Mouse (Mus musculus): Measurements from ENCODE around the gene Zcchc2. TPM values are rescaled to one million over a fixed set of nuclear protein-coding genes. Genes with fewer than 3 reads are reported as not detected.

Gene Zcchc2
- 1.7 and 1.8 TPM in 2 replicates for polyA plus RNA-seq (2016; fragmentation: Nextera tagmentation; extraction: Ambion mirVana)

- under 1% methylated on average over 64 of the region's 83 CpGs for WGBS
- Histone ChIP-seq H3K9me3 (no peaks in the 10 kb centered on the region), H3K9ac (replicated peaks) (peak within 1 kb of the TSS; percentile 79), H3K4me1 (replicated peaks) (peaks cover 26% of the 10 kb centered on the region), H3K27ac (peak within 1 kb of the TSS; percentile 93), H3K27me3 (no peaks in the 10 kb centered on the region; the same call in 1 of the 2 replicates), H3K36me3 (no peaks in the 10 kb centered on the region), H3K4me3 (replicated peaks) (peak within 1 kb of the TSS; percentile 73), H3K4me2 (peak within 1 kb of the TSS; percentile 99)
- peak; percentile 93 for ATAC-seq (ENCODE audit: insufficient number of reproducible peaks, insufficient read depth, low FRiP score, low TSS enrichment, low read depth)
These were observed at the start of gene Zcchc2 for GRCm38 (mm10) chr1:105990138-105990821. Gene Zcchc2 (plus strand): TSS chr1:105990406.

- Histone ChIP-seq H3K9ac (replicated peaks) (no peak overlapping the region), H3K27me3 (no peaks in the 10 kb centered on the region), H3K27ac (no peak overlapping the region), H3K4me1 (replicated peaks) (peaks cover 20% of the 10 kb centered on the region), H3K4me2 (no peak overlapping the region), H3K9me3 (no peaks in the 10 kb centered on the region), H3K4me3 (replicated peaks) (no peak overlapping the region), H3K36me3 (no peaks in the 10 kb centered on the region)
- no peak for ATAC-seq (ENCODE audit: insufficient number of reproducible peaks, insufficient read depth, low FRiP score, low TSS enrichment, low read depth)
- 73% methylated on average over 10 of the region's 10 CpGs for WGBS
These were observed 45.2 kb upstream of the Zcchc2 start for GRCm38 (mm10) chr1:105944927-105945580.

DNA sequence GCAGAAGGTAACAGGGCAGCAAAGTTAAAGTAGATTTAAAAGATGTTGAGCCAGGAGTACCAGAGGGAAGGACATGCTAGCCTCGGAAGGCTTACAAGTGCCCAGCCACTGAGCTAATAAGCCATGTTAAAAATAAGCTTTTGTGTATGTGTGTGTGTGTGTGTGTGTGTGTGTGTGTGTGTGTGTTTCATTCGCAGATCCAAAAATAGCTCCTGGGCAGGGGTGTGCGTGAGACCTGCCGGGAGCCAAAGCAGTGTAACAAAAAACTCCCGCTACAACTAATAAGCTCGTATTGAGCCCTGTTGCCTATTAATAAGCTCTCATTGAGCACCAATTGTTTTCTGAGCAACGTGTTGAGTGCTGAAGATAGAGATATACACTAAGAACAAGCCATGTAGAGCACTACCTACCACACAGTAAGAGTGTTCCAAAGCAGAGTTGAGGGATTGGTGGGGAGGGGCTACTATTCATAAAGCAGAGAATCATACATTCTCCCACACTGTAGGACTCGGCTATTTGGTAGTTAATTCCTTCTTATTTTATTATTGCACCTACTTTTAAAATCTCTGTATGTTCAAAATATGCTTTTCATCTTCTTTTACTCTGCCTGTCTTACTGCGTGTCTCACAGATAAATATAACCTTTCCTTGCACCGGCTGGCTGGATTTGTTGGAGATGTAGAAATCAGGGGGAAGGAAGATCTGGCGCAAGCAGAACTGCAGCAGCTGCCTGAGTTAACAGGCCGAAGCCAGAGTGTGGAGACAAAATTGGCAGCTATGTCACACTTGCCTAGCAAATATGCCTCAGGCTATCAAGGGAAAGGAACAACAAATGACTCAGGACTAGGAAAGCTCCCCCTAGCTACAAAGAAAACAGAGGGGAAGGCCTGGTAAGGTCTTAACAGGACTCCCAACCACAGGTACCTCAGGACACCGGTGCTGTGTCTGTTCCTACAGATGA, 43.3 kb upstream of the Zcchc2 start:
- H3K9ac ChIP-seq (replicated peaks), result no peak overlapping the region
- WGBS, result 63% methylated on average over 13 of the region's 13 CpGs

DNA sequence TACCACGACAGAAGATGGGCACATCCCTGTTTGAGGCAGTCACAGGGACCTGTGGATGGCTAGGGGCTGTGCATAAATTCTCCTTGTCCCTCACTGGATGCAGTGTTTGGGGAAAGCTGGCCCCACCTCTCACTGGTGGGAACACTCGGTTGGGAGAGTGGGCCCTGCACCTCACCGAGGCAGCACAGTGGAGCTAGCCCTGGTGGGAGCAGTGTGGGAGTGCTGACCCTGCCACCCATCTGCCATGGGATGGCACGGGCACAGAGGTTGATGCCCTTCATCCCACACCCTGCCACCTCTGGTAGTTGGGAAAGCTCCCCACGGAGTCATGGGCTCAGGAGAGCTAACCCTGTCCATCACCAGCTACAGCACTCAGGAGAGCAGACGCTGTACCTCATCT, 41.9 kb upstream of the Zcchc2 start:
- H3K9ac ChIP-seq (replicated peaks), result no peak overlapping the region
- WGBS, result 87% methylated on average over 6 of the region's 6 CpGs
- no peaks in the 10 kb centered on the region for H3K9me3 ChIP-seq
- H3K4me3 ChIP-seq (replicated peaks), result no peak overlapping the region
- no peak overlapping the region for H3K4me2 ChIP-seq
- no peaks in the 10 kb centered on the region for H3K27me3 ChIP-seq
- peak; percentile 35; the same call in 1 of the 2 replicates for ATAC-seq (ENCODE audit: insufficient number of reproducible peaks, insufficient read depth, low FRiP score, low TSS enrichment, low read depth)
- H3K36me3 ChIP-seq, result no peaks in the 10 kb centered on the region
- peaks cover 20% of the 10 kb centered on the region for H3K4me1 ChIP-seq (replicated peaks)
- H3K27ac ChIP-seq, result no peak overlapping the region

More for the DNA sequence above, 43.3 kb upstream of the Zcchc2 start:
- Histone ChIP-seq H3K27me3 (no peaks in the 10 kb centered on the region), H3K27ac (no peak overlapping the region), H3K4me3 (replicated peaks) (no peak overlapping the region), H3K9me3 (no peaks in the 10 kb centered on the region), H3K4me2 (no peak overlapping the region), H3K4me1 (replicated peaks) (peaks cover 20% of the 10 kb centered on the region), H3K36me3 (no peaks in the 10 kb centered on the region)
- ATAC-seq (ENCODE audit: insufficient number of reproducible peaks, insufficient read depth, low FRiP score, low TSS enrichment, low read depth), result no peak

GRCm38 (mm10) chr1:105953588-105953987, 36.6 kb upstream of the Zcchc2 start:
- Histone ChIP-seq H3K4me1 (replicated peaks) (no peaks in the 10 kb centered on the region), H3K4me3 (replicated peaks) (no peak overlapping the region), H3K9ac (replicated peaks) (no peak overlapping the region), H3K36me3 (no peaks in the 10 kb centered on the region), H3K4me2 (no peak overlapping the region), H3K27ac (no peak overlapping the region), H3K27me3 (no peaks in the 10 kb centered on the region), H3K9me3 (0 out of 2 replicates have a peak, but pooled peaks cover 7% of the 10 kb centered on the region)
- 75% methylated on average over 2 of the region's 2 CpGs for WGBS
- no peak for ATAC-seq (ENCODE audit: insufficient number of reproducible peaks, insufficient read depth, low FRiP score, low TSS enrichment, low read depth)

GRCm38 (mm10) chr1:105954047-105954446, 36.2 kb upstream of the Zcchc2 start:
- Histone ChIP-seq H3K9ac (replicated peaks) (no peak overlapping the region), H3K27me3 (no peaks in the 10 kb centered on the region), H3K4me1 (replicated peaks) (no peaks in the 10 kb centered on the region), H3K4me3 (replicated peaks) (no peak overlapping the region), H3K9me3 (0 out of 2 replicates have a peak, but pooled peaks cover 7% of the 10 kb centered on the region), H3K36me3 (no peaks in the 10 kb centered on the region), H3K27ac (no peak overlapping the region), H3K4me2 (no peak overlapping the region)
- no peak for ATAC-seq (ENCODE audit: insufficient number of reproducible peaks, insufficient read depth, low FRiP score, low TSS enrichment, low read depth)

- Histone ChIP-seq H3K4me1 (replicated peaks) (no peaks in the 10 kb centered on the region), H3K4me3 (replicated peaks) (no peak overlapping the region), H3K27ac (no peak overlapping the region), H3K9ac (replicated peaks) (no peak overlapping the region), H3K4me2 (no peak overlapping the region), H3K9me3 (0 out of 2 replicates have a peak, but pooled peaks cover 7% of the 10 kb centered on the region), H3K27me3 (no peaks in the 10 kb centered on the region), H3K36me3 (no peaks in the 10 kb centered on the region)
- no peak for ATAC-seq (ENCODE audit: insufficient number of reproducible peaks, insufficient read depth, low FRiP score, low TSS enrichment, low read depth)
- WGBS, result 83% methylated on average over 5 of the region's 5 CpGs
These were observed 34.1 kb upstream of the Zcchc2 start for GRCm38 (mm10) chr1:105956057-105956456.

- ATAC-seq (ENCODE audit: insufficient number of reproducible peaks, insufficient read depth, low FRiP score, low TSS enrichment, low read depth), result no peak
- Histone ChIP-seq H3K27ac (no peak overlapping the region), H3K4me3 (replicated peaks) (no peak overlapping the region), H3K9ac (replicated peaks) (no peak overlapping the region), H3K36me3 (no peaks in the 10 kb centered on the region), H3K4me1 (replicated peaks) (no peaks in the 10 kb centered on the region), H3K4me2 (no peak overlapping the region), H3K9me3 (no peaks in the 10 kb centered on the region), H3K27me3 (no peaks in the 10 kb centered on the region)
- 63% methylated on average over 4 of the region's 4 CpGs for WGBS
These were observed 28.7 kb upstream of the Zcchc2 start for GRCm38 (mm10) chr1:105961472-105961871.

DNA sequence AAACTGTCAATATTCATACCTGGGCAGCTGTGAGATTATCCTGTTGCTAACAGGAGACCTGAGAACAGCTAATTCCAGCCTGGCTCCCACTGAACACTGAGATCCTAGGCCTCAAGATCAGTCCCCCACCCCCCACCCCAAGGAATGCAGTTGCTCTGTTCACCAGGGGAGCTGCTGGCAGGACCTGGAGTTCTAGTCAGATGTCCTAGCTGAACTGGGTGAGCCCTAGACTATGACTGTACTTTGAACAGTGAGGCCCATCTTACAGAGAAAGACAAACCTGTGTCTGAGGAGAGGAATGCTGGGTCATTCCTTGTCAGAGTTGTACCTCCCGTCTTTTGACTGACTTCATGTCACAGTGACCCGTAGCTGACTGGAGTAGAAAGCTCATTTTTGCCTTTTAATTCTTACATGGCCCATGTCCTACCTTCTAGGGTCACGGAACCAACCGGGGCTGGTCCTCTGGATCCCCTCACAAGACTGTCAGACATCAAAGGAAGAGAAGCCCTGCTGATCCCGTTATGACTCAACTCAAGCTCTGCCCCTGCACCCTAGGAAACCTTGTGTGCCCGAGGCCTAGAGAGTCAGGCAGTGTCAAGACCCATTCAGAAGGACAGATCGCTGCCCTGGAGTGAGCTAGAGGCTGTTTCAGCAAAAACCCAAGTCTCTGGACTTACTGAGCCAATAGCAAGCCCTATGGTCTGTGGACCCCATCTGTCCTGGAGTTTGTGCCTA, 28.0 kb upstream of the Zcchc2 start:
- no peaks in the 10 kb centered on the region for H3K9me3 ChIP-seq
- no peak overlapping the region for H3K4me2 ChIP-seq
- no peak overlapping the region for H3K9ac ChIP-seq (replicated peaks)
- 64% methylated on average over 7 of the region's 7 CpGs for WGBS
- no peaks in the 10 kb centered on the region for H3K4me1 ChIP-seq (replicated peaks)
- H3K36me3 ChIP-seq, result no peaks in the 10 kb centered on the region
- no peak for ATAC-seq (ENCODE audit: insufficient number of reproducible peaks, insufficient read depth, low FRiP score, low TSS enrichment, low read depth)
- H3K27ac ChIP-seq, result no peak overlapping the region
- no peak overlapping the region for H3K4me3 ChIP-seq (replicated peaks)
- H3K27me3 ChIP-seq, result no peaks in the 10 kb centered on the region

DNA sequence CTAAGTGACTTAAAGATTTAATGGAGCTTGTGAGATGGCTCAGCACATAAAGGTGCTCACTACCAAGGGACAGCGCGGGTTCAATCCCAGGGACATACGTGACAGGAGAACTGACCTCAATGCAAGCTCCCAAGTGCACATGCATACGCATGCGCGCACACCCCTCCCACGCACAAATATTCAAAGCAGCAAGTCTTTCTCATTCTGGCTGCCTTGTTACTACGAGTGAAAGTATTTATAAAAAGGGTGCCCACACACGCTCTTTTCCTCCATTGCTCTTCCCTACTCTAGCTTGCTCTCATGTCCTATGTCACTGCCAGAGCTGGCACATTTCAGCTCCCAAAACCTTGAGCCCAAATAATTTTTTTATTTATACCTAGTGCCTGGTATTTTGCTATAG, 27.4 kb upstream of the Zcchc2 start:
- Histone ChIP-seq H3K4me2 (no peak overlapping the region), H3K36me3 (no peaks in the 10 kb centered on the region), H3K27me3 (no peaks in the 10 kb centered on the region), H3K9ac (replicated peaks) (no peak overlapping the region), H3K9me3 (no peaks in the 10 kb centered on the region), H3K4me1 (replicated peaks) (no peaks in the 10 kb centered on the region), H3K27ac (no peak overlapping the region), H3K4me3 (replicated peaks) (no peak overlapping the region)
- no peak for ATAC-seq (ENCODE audit: insufficient number of reproducible peaks, insufficient read depth, low FRiP score, low TSS enrichment, low read depth)
- 96% methylated on average over 9 of the region's 9 CpGs for WGBS

All from limb, embryonic 12.5 days (tissue).